Mouse (Mus musculus): Measurements from ENCODE around the gene Por. TPM values are rescaled to one million over a fixed set of nuclear protein-coding genes. Genes with fewer than 3 reads are reported as not detected.
A peak's percentile ranks its signal among the peaks of the same experiment; 100 is the strongest.

The Por gene
- polyA plus RNA-seq, 1 experiment from 2014 or later: 52.6 TPM

- H3K36me3 ChIP-seq (ENCODE audit: control insufficient read depth, insufficient read depth): no peaks in the 10 kb centered on the region
- WGBS: 59% methylated on average over 3 of the region's 3 CpGs
- ATAC-seq (replicated peaks; ENCODE audit: extremely low read depth, insufficient read depth, low FRiP score): no peak
- no peaks in the 10 kb centered on the region for H3K9me3 ChIP-seq (replicated peaks; ENCODE audit: control insufficient read depth, low read length)
- no peaks in the 10 kb centered on the region for H3K4me1 ChIP-seq (ENCODE audit: control insufficient read depth, insufficient read depth, low read length)
- no peak overlapping the region for H3K4me3 ChIP-seq (ENCODE audit: low read length)
- H3K27me3 ChIP-seq (ENCODE audit: control insufficient read depth, insufficient read depth, low read length): no peaks in the 10 kb centered on the region; the same call in 1 of the 2 replicates
- no peak overlapping the region for H3K27ac ChIP-seq (ENCODE audit: low read length)
- H3K4me2 ChIP-seq (ENCODE audit: low read depth, low read length): no peak overlapping the region
- no peak overlapping the region for H3K9ac ChIP-seq (ENCODE audit: low read length)
Observed at GRCm38 (mm10) chr5:135764971-135765370, 95.1 kb downstream of the Por start.

GRCm38 (mm10) chr5:135772519-135772918 lies 102.7 kb downstream of the Por start:
- Histone ChIP-seq H3K27me3 (ENCODE audit: control insufficient read depth, insufficient read depth, low read length) (no peaks in the 10 kb centered on the region), H3K4me2 (ENCODE audit: low read depth, low read length) (no peak overlapping the region), H3K27ac (ENCODE audit: low read length) (no peak overlapping the region), H3K4me1 (ENCODE audit: control insufficient read depth, insufficient read depth, low read length) (peaks cover 3% of the 10 kb centered on the region), H3K4me3 (ENCODE audit: low read length) (no peak overlapping the region), H3K9ac (ENCODE audit: low read length) (no peak overlapping the region), H3K9me3 (replicated peaks; ENCODE audit: control insufficient read depth, low read length) (no peaks in the 10 kb centered on the region), H3K36me3 (ENCODE audit: control insufficient read depth, insufficient read depth) (no peaks in the 10 kb centered on the region)
- no peak for ATAC-seq (replicated peaks; ENCODE audit: extremely low read depth, insufficient read depth, low FRiP score)
- WGBS: 32% methylated on average over 3 of the region's 3 CpGs

- Histone ChIP-seq H3K36me3 (ENCODE audit: control insufficient read depth, insufficient read depth) (peaks cover 3% of the 10 kb centered on the region), H3K27ac (ENCODE audit: low read length) (no peak overlapping the region), H3K27me3 (ENCODE audit: control insufficient read depth, insufficient read depth, low read length) (no peaks in the 10 kb centered on the region), H3K9ac (ENCODE audit: low read length) (no peak overlapping the region), H3K4me3 (ENCODE audit: low read length) (no peak overlapping the region), H3K9me3 (replicated peaks; ENCODE audit: control insufficient read depth, low read length) (no peaks in the 10 kb centered on the region), H3K4me2 (ENCODE audit: low read depth, low read length) (no peak overlapping the region), H3K4me1 (ENCODE audit: control insufficient read depth, insufficient read depth, low read length) (peaks cover 26% of the 10 kb centered on the region)
- 82% methylated on average over 4 of the region's 4 CpGs for WGBS
- ATAC-seq (replicated peaks; ENCODE audit: extremely low read depth, insufficient read depth, low FRiP score): no peak
Observed at GRCm38 (mm10) chr5:135776546-135776945, 106.7 kb downstream of the Por start.

- peaks cover 10% of the 10 kb centered on the region for H3K36me3 ChIP-seq (ENCODE audit: control insufficient read depth, insufficient read depth)
- H3K9ac ChIP-seq (ENCODE audit: low read length): peak within 1 kb of the TSS; percentile 94
- H3K27ac ChIP-seq (ENCODE audit: low read length): peak within 1 kb of the TSS; percentile 99
- peak within 1 kb of the TSS; percentile 78 for H3K4me3 ChIP-seq (ENCODE audit: low read length)
- H3K4me1 ChIP-seq (ENCODE audit: control insufficient read depth, insufficient read depth, low read length): peaks cover 28% of the 10 kb centered on the region
- peak within 1 kb of the TSS; percentile 88 for H3K4me2 ChIP-seq (ENCODE audit: low read depth, low read length)
- under 1% methylated on average over 43 of the region's 45 CpGs for WGBS
- H3K9me3 ChIP-seq (replicated peaks; ENCODE audit: control insufficient read depth, low read length): no peaks in the 10 kb centered on the region
- no peaks in the 10 kb centered on the region for H3K27me3 ChIP-seq (ENCODE audit: control insufficient read depth, insufficient read depth, low read length)
- peak; percentile 10; the same call in 1 of the 2 replicates for ATAC-seq (replicated peaks; ENCODE audit: extremely low read depth, insufficient read depth, low FRiP score)
Observed at GRCm38 (mm10) chr5:135777796-135778470, 108.1 kb downstream of the Por start, which contains the start of gene Styxl1. TSS of gene Styxl1 (minus strand) at chr5:135778385.

- H3K27ac ChIP-seq (ENCODE audit: low read length): peak within 1 kb of the TSS; percentile 99
- H3K27me3 ChIP-seq (ENCODE audit: control insufficient read depth, insufficient read depth, low read length): no peaks in the 10 kb centered on the region
- ATAC-seq (replicated peaks; ENCODE audit: extremely low read depth, insufficient read depth, low FRiP score): peak; percentile 97
- H3K9me3 ChIP-seq (replicated peaks; ENCODE audit: control insufficient read depth, low read length): no peaks in the 10 kb centered on the region
- peaks cover 28% of the 10 kb centered on the region for H3K4me1 ChIP-seq (ENCODE audit: control insufficient read depth, insufficient read depth, low read length)
- peak within 1 kb of the TSS; percentile 94 for H3K9ac ChIP-seq (ENCODE audit: low read length)
- H3K4me2 ChIP-seq (ENCODE audit: low read depth, low read length): peak within 1 kb of the TSS; percentile 88
- under 1% methylated on average over 70 of the region's 70 CpGs for WGBS
- peaks cover 17% of the 10 kb centered on the region for H3K36me3 ChIP-seq (ENCODE audit: control insufficient read depth, insufficient read depth)
- peak within 1 kb of the TSS; percentile 78 for H3K4me3 ChIP-seq (ENCODE audit: low read length)
Observed at GRCm38 (mm10) chr5:135778471-135779445, 108.9 kb downstream of the Por start, which contains the start of gene Mdh2. TSS of gene Mdh2 (plus strand) at chr5:135778480.

GRCm38 (mm10) chr5:135780331-135780730 lies 110.5 kb downstream of the Por start:
- H3K4me2 ChIP-seq (ENCODE audit: low read depth, low read length): peak overlapping the region; percentile 67
- peak overlapping the region; percentile 91 for H3K9ac ChIP-seq (ENCODE audit: low read length)
- H3K36me3 ChIP-seq (ENCODE audit: control insufficient read depth, insufficient read depth): peaks cover 31% of the 10 kb centered on the region
- no peaks in the 10 kb centered on the region for H3K9me3 ChIP-seq (replicated peaks; ENCODE audit: control insufficient read depth, low read length)
- peaks cover 28% of the 10 kb centered on the region for H3K4me1 ChIP-seq (ENCODE audit: control insufficient read depth, insufficient read depth, low read length)
- ATAC-seq (replicated peaks; ENCODE audit: extremely low read depth, insufficient read depth, low FRiP score): no peak
- WGBS: 61% methylated on average over 8 of the region's 8 CpGs
- peak overlapping the region; percentile 78 for H3K4me3 ChIP-seq (ENCODE audit: low read length)
- H3K27me3 ChIP-seq (ENCODE audit: control insufficient read depth, insufficient read depth, low read length): no peaks in the 10 kb centered on the region
- H3K27ac ChIP-seq (ENCODE audit: low read length): no peak overlapping the region

GRCm38 (mm10) chr5:135782901-135783300 lies 113.1 kb downstream of the Por start:
- no peak overlapping the region for H3K9ac ChIP-seq (ENCODE audit: low read length)
- ATAC-seq (replicated peaks; ENCODE audit: extremely low read depth, insufficient read depth, low FRiP score): no peak
- 78% methylated on average over 4 of the region's 4 CpGs for WGBS
- peaks cover 23% of the 10 kb centered on the region for H3K4me1 ChIP-seq (ENCODE audit: control insufficient read depth, insufficient read depth, low read length)
- H3K4me2 ChIP-seq (ENCODE audit: low read depth, low read length): no peak overlapping the region
- H3K36me3 ChIP-seq (ENCODE audit: control insufficient read depth, insufficient read depth): peaks cover 56% of the 10 kb centered on the region
- H3K27me3 ChIP-seq (ENCODE audit: control insufficient read depth, insufficient read depth, low read length): no peaks in the 10 kb centered on the region
- no peak overlapping the region for H3K4me3 ChIP-seq (ENCODE audit: low read length)
- H3K9me3 ChIP-seq (replicated peaks; ENCODE audit: control insufficient read depth, low read length): no peaks in the 10 kb centered on the region
- no peak overlapping the region for H3K27ac ChIP-seq (ENCODE audit: low read length)

All from heart, embryonic 16.5 days (tissue).